Mouse (Mus musculus): ENCODE measurements at regions not wholly inside any gene's neighbourhood (a gene's known extent, or its start where the extent isn't known, plus 50 kb on each side); places are given as distances from the start of the nearest gene placed in this dataset.

GRCm38 (mm10) chr3:133659759-133660158 lies 114.8 kb upstream of the Tet2 start:
- no peaks in the 10 kb centered on the region for H3K36me3 ChIP-seq (ENCODE audit: control insufficient read depth, insufficient read depth, low read length)
- no peaks in the 10 kb centered on the region for H3K4me1 ChIP-seq (ENCODE audit: control insufficient read depth, insufficient read depth, low read length)
- ATAC-seq, result no peak
- no peak overlapping the region for H3K4me2 ChIP-seq (ENCODE audit: low read depth, low read length)
- WGBS, result 84% methylated on average over 8 of the region's 8 CpGs
- no peak overlapping the region for H3K9ac ChIP-seq (ENCODE audit: low read depth, low read length)
- no peak overlapping the region for H3K4me3 ChIP-seq (ENCODE audit: low read length)
- H3K27me3 ChIP-seq (replicated peaks; ENCODE audit: control insufficient read depth, insufficient read depth, low read length), result no peaks in the 10 kb centered on the region
- no peaks in the 10 kb centered on the region for H3K9me3 ChIP-seq (ENCODE audit: control insufficient read depth, low read length)
- H3K27ac ChIP-seq (ENCODE audit: low read length), result no peak overlapping the region

DNA sequence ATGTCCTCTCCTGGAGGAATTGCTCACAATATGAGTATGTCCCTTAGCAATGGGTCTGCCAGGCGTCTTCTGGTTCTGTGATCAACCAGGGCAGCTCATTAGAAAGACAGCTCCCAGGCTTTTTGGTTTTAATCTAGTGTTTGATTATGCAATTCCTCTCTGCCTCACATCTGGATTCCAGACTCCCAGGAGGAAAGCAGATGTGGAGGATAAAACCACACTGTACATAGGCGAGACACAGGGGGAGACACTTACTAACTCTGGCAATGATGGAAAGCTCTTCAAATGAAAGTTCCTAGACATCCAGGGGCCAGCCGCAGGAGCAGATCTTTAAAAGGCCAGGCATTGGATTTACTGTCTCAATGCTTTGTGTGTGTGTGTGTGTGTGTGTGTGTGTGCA lies 116.4 kb upstream of the Tet2 start:
- H3K4me2 ChIP-seq (ENCODE audit: low read depth, low read length), result no peak overlapping the region
- no peaks in the 10 kb centered on the region for H3K36me3 ChIP-seq (ENCODE audit: control insufficient read depth, insufficient read depth, low read length)
- no peak overlapping the region for H3K9ac ChIP-seq (ENCODE audit: low read depth, low read length)
- no peaks in the 10 kb centered on the region for H3K4me1 ChIP-seq (ENCODE audit: control insufficient read depth, insufficient read depth, low read length)
- no peak overlapping the region for H3K4me3 ChIP-seq (ENCODE audit: low read length)
- H3K27ac ChIP-seq (ENCODE audit: low read length), result no peak overlapping the region
- ATAC-seq, result no peak
- WGBS, result 60% methylated on average over 3 of the region's 3 CpGs
- H3K9me3 ChIP-seq (ENCODE audit: control insufficient read depth, low read length), result no peaks in the 10 kb centered on the region
- no peaks in the 10 kb centered on the region for H3K27me3 ChIP-seq (replicated peaks; ENCODE audit: control insufficient read depth, insufficient read depth, low read length)

- H3K9me3 ChIP-seq (ENCODE audit: control insufficient read depth, low read length), result no peaks in the 10 kb centered on the region
- H3K27me3 ChIP-seq (replicated peaks; ENCODE audit: control insufficient read depth, insufficient read depth, low read length), result no peaks in the 10 kb centered on the region
- no peak overlapping the region for H3K4me3 ChIP-seq (ENCODE audit: low read length)
- no peaks in the 10 kb centered on the region for H3K4me1 ChIP-seq (ENCODE audit: control insufficient read depth, insufficient read depth, low read length)
- no peak overlapping the region for H3K9ac ChIP-seq (ENCODE audit: low read depth, low read length)
- 67% methylated on average over 3 of the region's 3 CpGs for WGBS
- H3K27ac ChIP-seq (ENCODE audit: low read length), result no peak overlapping the region
- H3K36me3 ChIP-seq (ENCODE audit: control insufficient read depth, insufficient read depth, low read length), result no peaks in the 10 kb centered on the region
- no peak for ATAC-seq
- H3K4me2 ChIP-seq (ENCODE audit: low read depth, low read length), result no peak overlapping the region
Observed at GRCm38 (mm10) chr3:133664914-133665313, 120.0 kb upstream of the Tet2 start.

DNA sequence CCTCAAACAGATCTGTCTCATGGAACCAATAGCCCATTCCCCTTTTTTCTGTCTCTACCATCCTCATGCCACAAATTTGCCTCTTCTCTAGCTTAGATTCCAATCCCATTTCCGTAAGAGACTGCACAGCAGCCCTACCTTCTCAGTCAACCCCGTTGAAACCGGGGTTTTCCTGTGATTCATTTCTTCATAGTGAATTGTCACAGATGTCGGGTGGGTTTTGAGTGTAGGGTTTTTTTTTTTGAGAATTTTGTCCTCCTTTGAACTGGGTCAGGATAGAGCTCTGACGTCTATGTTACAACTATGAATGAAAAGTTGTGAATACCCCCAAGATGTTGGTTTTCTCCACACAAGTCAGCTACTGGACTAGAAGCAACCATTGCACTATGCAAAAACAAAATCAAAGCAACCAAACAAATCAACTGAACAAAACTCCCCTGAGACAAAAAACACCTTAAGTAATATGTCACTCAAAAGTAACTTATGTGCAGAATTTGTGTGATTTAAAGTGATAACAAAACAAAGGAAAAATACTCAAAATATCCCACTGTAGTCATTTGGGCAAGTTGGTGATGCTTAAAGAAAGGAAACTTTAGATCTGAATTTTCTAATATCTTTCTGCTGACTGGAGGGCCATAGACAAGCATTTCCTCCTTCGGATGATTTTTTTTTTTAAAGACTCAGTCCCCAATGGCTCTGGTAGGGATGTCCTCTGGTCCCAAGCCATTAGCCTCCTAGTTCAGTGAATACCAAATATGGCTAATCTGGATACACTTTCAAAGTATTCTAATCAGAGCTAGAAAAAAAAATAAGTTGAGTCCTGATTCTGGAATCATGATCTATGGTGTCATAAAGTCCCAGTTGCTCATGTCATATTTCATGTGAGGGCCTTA lies 120.7 kb upstream of the Tet2 start:
- Histone ChIP-seq H3K36me3 (ENCODE audit: control insufficient read depth, insufficient read depth, low read length) (no peaks in the 10 kb centered on the region), H3K27me3 (replicated peaks; ENCODE audit: control insufficient read depth, insufficient read depth, low read length) (no peaks in the 10 kb centered on the region), H3K9ac (ENCODE audit: low read depth, low read length) (no peak overlapping the region), H3K4me2 (ENCODE audit: low read depth, low read length) (no peak overlapping the region), H3K4me1 (ENCODE audit: control insufficient read depth, insufficient read depth, low read length) (no peaks in the 10 kb centered on the region), H3K4me3 (ENCODE audit: low read length) (no peak overlapping the region), H3K27ac (ENCODE audit: low read length) (no peak overlapping the region), H3K9me3 (ENCODE audit: control insufficient read depth, low read length) (no peaks in the 10 kb centered on the region)
- 89% methylated on average over 6 of the region's 6 CpGs for WGBS
- ATAC-seq, result no peak

- Histone ChIP-seq H3K4me2 (ENCODE audit: low read depth, low read length) (no peak overlapping the region), H3K4me1 (ENCODE audit: control insufficient read depth, insufficient read depth, low read length) (no peaks in the 10 kb centered on the region), H3K9ac (ENCODE audit: low read depth, low read length) (no peak overlapping the region), H3K27ac (ENCODE audit: low read length) (no peak overlapping the region), H3K36me3 (ENCODE audit: control insufficient read depth, insufficient read depth, low read length) (no peaks in the 10 kb centered on the region), H3K27me3 (replicated peaks; ENCODE audit: control insufficient read depth, insufficient read depth, low read length) (no peaks in the 10 kb centered on the region), H3K9me3 (ENCODE audit: control insufficient read depth, low read length) (no peaks in the 10 kb centered on the region), H3K4me3 (ENCODE audit: low read length) (no peak overlapping the region)
- WGBS, result 84% methylated on average over 10 of the region's 10 CpGs
- ATAC-seq, result no peak
Observed at GRCm38 (mm10) chr3:133672742-133673447, 128.0 kb upstream of the Tet2 start.

- no peak overlapping the region for H3K4me3 ChIP-seq (ENCODE audit: low read length)
- H3K36me3 ChIP-seq (ENCODE audit: control insufficient read depth, insufficient read depth, low read length), result no peaks in the 10 kb centered on the region
- no peak overlapping the region for H3K27ac ChIP-seq (ENCODE audit: low read length)
- no peaks in the 10 kb centered on the region for H3K27me3 ChIP-seq (replicated peaks; ENCODE audit: control insufficient read depth, insufficient read depth, low read length)
- no peaks in the 10 kb centered on the region for H3K4me1 ChIP-seq (ENCODE audit: control insufficient read depth, insufficient read depth, low read length)
- no peaks in the 10 kb centered on the region for H3K9me3 ChIP-seq (ENCODE audit: control insufficient read depth, low read length)
- H3K4me2 ChIP-seq (ENCODE audit: low read depth, low read length), result no peak overlapping the region
- no peak overlapping the region for H3K9ac ChIP-seq (ENCODE audit: low read depth, low read length)
- 62% methylated on average over 1 of the region's 1 CpGs for WGBS
- ATAC-seq, result no peak
Observed at GRCm38 (mm10) chr3:133677892-133678291, 133.0 kb upstream of the Tet2 start.

GRCm38 (mm10) chr3:133679891-133680290 lies 135.0 kb upstream of the Tet2 start:
- Histone ChIP-seq H3K9ac (ENCODE audit: low read depth, low read length) (no peak overlapping the region), H3K4me1 (ENCODE audit: control insufficient read depth, insufficient read depth, low read length) (no peaks in the 10 kb centered on the region), H3K36me3 (ENCODE audit: control insufficient read depth, insufficient read depth, low read length) (no peaks in the 10 kb centered on the region), H3K27me3 (replicated peaks; ENCODE audit: control insufficient read depth, insufficient read depth, low read length) (no peaks in the 10 kb centered on the region), H3K27ac (ENCODE audit: low read length) (no peak overlapping the region), H3K9me3 (ENCODE audit: control insufficient read depth, low read length) (no peaks in the 10 kb centered on the region), H3K4me3 (ENCODE audit: low read length) (no peak overlapping the region), H3K4me2 (ENCODE audit: low read depth, low read length) (no peak overlapping the region)
- no peak for ATAC-seq
- WGBS, result 82% methylated on average over 1 of the region's 1 CpGs

DNA sequence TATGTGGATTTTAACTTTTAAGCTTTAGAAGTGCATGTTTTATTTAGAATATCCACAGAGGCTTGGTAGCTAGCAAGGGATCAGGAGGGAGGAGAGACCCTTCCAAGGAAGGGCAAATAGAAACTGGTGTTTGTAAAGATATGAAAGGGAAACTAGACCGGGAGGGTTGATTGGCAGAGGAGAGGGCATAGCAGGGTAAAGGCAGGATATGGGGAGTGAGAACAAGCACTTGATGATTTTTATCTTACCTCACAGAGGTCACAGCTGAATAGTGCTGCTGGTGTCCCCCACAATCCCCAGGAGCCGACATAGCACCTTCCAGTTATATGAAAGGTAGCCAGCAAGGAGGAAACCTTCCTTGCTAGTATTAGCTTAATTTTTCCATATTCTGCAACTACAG lies 135.4 kb upstream of the Tet2 start:
- ATAC-seq, result no peak
- no peak overlapping the region for H3K4me2 ChIP-seq (ENCODE audit: low read depth, low read length)
- no peaks in the 10 kb centered on the region for H3K36me3 ChIP-seq (ENCODE audit: control insufficient read depth, insufficient read depth, low read length)
- no peak overlapping the region for H3K4me3 ChIP-seq (ENCODE audit: low read length)
- no peaks in the 10 kb centered on the region for H3K27me3 ChIP-seq (replicated peaks; ENCODE audit: control insufficient read depth, insufficient read depth, low read length)
- 57% methylated on average over 2 of the region's 2 CpGs for WGBS
- no peaks in the 10 kb centered on the region for H3K4me1 ChIP-seq (ENCODE audit: control insufficient read depth, insufficient read depth, low read length)
- H3K27ac ChIP-seq (ENCODE audit: low read length), result no peak overlapping the region
- no peak overlapping the region for H3K9ac ChIP-seq (ENCODE audit: low read depth, low read length)
- no peaks in the 10 kb centered on the region for H3K9me3 ChIP-seq (ENCODE audit: control insufficient read depth, low read length)

DNA sequence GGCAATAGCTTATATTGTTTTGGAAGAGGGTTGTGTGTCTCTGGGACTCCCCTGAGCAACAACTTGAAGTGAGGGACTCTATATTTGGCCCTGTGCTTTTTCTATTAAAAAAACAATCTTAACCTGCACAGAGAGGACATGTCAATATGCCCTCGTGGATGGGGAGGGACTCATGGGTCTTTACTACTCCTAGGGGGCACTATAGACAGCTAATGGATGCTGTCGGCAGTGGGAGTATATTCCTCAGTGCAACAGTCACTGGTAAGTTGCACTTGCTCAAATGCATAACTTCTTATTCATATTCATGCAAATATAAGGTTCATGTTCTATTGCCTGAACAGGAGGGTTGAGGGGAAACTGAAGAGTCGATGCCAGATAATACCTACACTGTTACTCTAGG lies 135.9 kb upstream of the Tet2 start:
- Histone ChIP-seq H3K4me1 (ENCODE audit: control insufficient read depth, insufficient read depth, low read length) (no peaks in the 10 kb centered on the region), H3K9ac (ENCODE audit: low read depth, low read length) (no peak overlapping the region), H3K4me2 (ENCODE audit: low read depth, low read length) (no peak overlapping the region), H3K27ac (ENCODE audit: low read length) (no peak overlapping the region), H3K27me3 (replicated peaks; ENCODE audit: control insufficient read depth, insufficient read depth, low read length) (no peaks in the 10 kb centered on the region), H3K4me3 (ENCODE audit: low read length) (no peak overlapping the region), H3K36me3 (ENCODE audit: control insufficient read depth, insufficient read depth, low read length) (no peaks in the 10 kb centered on the region), H3K9me3 (ENCODE audit: control insufficient read depth, low read length) (no peaks in the 10 kb centered on the region)
- 79% methylated on average over 3 of the region's 3 CpGs for WGBS
- no peak for ATAC-seq

Measured in intestine, embryonic 16.5 days (tissue).